Mouse (Mus musculus): ENCODE results near the gene Mdga1. TPM values are rescaled to one million over a fixed set of nuclear protein-coding genes. Genes with fewer than 3 reads are reported as not detected.

The Mdga1 gene
- polyA plus RNA-seq, 1 experiment, result 2.5 TPM

- H3K79me2 ChIP-seq (ENCODE audit: control insufficient read depth, insufficient read depth), result no peaks in the 10 kb centered on the region
- no peak overlapping the region for H3K4me3 ChIP-seq
These were observed 19.8 kb upstream of the Mdga1 start for GRCm38 (mm10) chr17:29989653-29990052.

GRCm38 (mm10) chr17:29988141-29988540 lies 18.3 kb upstream of the Mdga1 start:
- H3K36me3 ChIP-seq (ENCODE audit: control insufficient read depth, insufficient read depth), result no peaks in the 10 kb centered on the region
- TF ChIP-seq POLR2AphosphoS2 (IDR thresholded peaks at IDR 0.05; ENCODE audit: insufficient read length, low read depth) (no peak), TCF3 (IDR thresholded peaks at IDR 0.05; ENCODE audit: insufficient read length, low read depth) (no peak), POLR2A (IDR thresholded peaks at IDR 0.05; ENCODE audit: insufficient read length, low read depth) (no peak), MYOG (IDR thresholded peaks at IDR 0.05; ENCODE audit: control insufficient read depth in 1 of 3, insufficient read depth in 1 of 3, insufficient read length in 2 of 3, low read depth in 2 of 3) (no peak), SRF (IDR thresholded peaks at IDR 0.05; ENCODE audit: control insufficient read depth, insufficient read length, low read depth) (no peak), MAX (IDR thresholded peaks at IDR 0.05; ENCODE audit: low read depth) (no peak), USF1 (IDR thresholded peaks at IDR 0.05; ENCODE audit: low read depth) (no peak), TCF12 (IDR thresholded peaks at IDR 0.05; ENCODE audit: insufficient read depth, poor library complexity, severe bottlenecking) (no peak), CEBPB (IDR thresholded peaks at IDR 0.05; ENCODE audit: insufficient read depth, poor library complexity, severe bottlenecking) (no peak), MYOD1 (IDR thresholded peaks at IDR 0.05; ENCODE audit: control insufficient read depth in 1 of 3, insufficient read length in 2 of 3, low read depth in 2 of 3) (no peak), E2F4 (IDR thresholded peaks at IDR 0.05; ENCODE audit: insufficient read depth) (no peak), REST (IDR thresholded peaks at IDR 0.05; ENCODE audit: insufficient read depth, insufficient read length) (no peak)
- H3K27me3 ChIP-seq (ENCODE audit: control insufficient read depth, insufficient read depth, insufficient read length), result no peaks in the 10 kb centered on the region
- no peak overlapping the region for H3K4me2 ChIP-seq (ENCODE audit: low read depth)
- no peaks in the 10 kb centered on the region for H3K79me2 ChIP-seq (ENCODE audit: control insufficient read depth, insufficient read depth)
- no peak overlapping the region for H3K4me3 ChIP-seq
- no peak overlapping the region for H3ac ChIP-seq (ENCODE audit: control insufficient read depth, insufficient read length)

More at GRCm38 (mm10) chr17:29989653-29990052, 19.8 kb upstream of the Mdga1 start:
- TF ChIP-seq CEBPB (IDR thresholded peaks at IDR 0.05; ENCODE audit: insufficient read depth, poor library complexity, severe bottlenecking), result no peak
- H3K36me3 ChIP-seq (ENCODE audit: control insufficient read depth, insufficient read depth), result no peaks in the 10 kb centered on the region
- H3K4me2 ChIP-seq (ENCODE audit: low read depth), result no peak overlapping the region
- H3ac ChIP-seq (ENCODE audit: control insufficient read depth, insufficient read length), result no peak overlapping the region
- no peaks in the 10 kb centered on the region for H3K27me3 ChIP-seq (ENCODE audit: control insufficient read depth, insufficient read depth, insufficient read length)

- H3K4me2 ChIP-seq (ENCODE audit: low read depth), result no peak overlapping the region
- H3ac ChIP-seq (ENCODE audit: control insufficient read depth, insufficient read length), result no peak overlapping the region
- TF ChIP-seq E2F4 (IDR thresholded peaks at IDR 0.05; ENCODE audit: insufficient read depth) (no peak), MYOD1 (IDR thresholded peaks at IDR 0.05; ENCODE audit: control insufficient read depth in 1 of 3, insufficient read length in 2 of 3, low read depth in 2 of 3) (no peak), MAX (IDR thresholded peaks at IDR 0.05; ENCODE audit: low read depth) (no peak), TCF3 (IDR thresholded peaks at IDR 0.05; ENCODE audit: insufficient read length, low read depth) (no peak), CEBPB (IDR thresholded peaks at IDR 0.05; ENCODE audit: insufficient read depth, poor library complexity, severe bottlenecking) (no peak), SRF (IDR thresholded peaks at IDR 0.05; ENCODE audit: control insufficient read depth, insufficient read length, low read depth) (no peak), REST (IDR thresholded peaks at IDR 0.05; ENCODE audit: insufficient read depth, insufficient read length) (no peak), POLR2A (IDR thresholded peaks at IDR 0.05; ENCODE audit: insufficient read length, low read depth) (no peak), USF1 (IDR thresholded peaks at IDR 0.05; ENCODE audit: low read depth) (no peak), MYOG (IDR thresholded peaks at IDR 0.05; ENCODE audit: control insufficient read depth in 1 of 3, insufficient read depth in 1 of 3, insufficient read length in 2 of 3, low read depth in 2 of 3) (no peak)
- H3K36me3 ChIP-seq (ENCODE audit: control insufficient read depth, insufficient read depth), result no peaks in the 10 kb centered on the region
- H3K79me2 ChIP-seq (ENCODE audit: control insufficient read depth, insufficient read depth), result no peaks in the 10 kb centered on the region
- H3K27me3 ChIP-seq (ENCODE audit: control insufficient read depth, insufficient read depth, insufficient read length), result no peaks in the 10 kb centered on the region
- no peak overlapping the region for H3K4me3 ChIP-seq
These were observed 15.6 kb upstream of the Mdga1 start for GRCm38 (mm10) chr17:29985534-29985933.

- TF ChIP-seq TCF12 (IDR thresholded peaks at IDR 0.05; ENCODE audit: insufficient read depth, poor library complexity, severe bottlenecking) (no peak), MYOD1 (IDR thresholded peaks at IDR 0.05; ENCODE audit: control insufficient read depth in 1 of 3, insufficient read length in 2 of 3, low read depth in 2 of 3) (peak in 1 of 3 experiments; percentile 9)
- no peaks in the 10 kb centered on the region for H3K79me2 ChIP-seq (ENCODE audit: control insufficient read depth, insufficient read depth)
- H3K36me3 ChIP-seq (ENCODE audit: control insufficient read depth, insufficient read depth), result no peaks in the 10 kb centered on the region
- no peak overlapping the region for H3K4me3 ChIP-seq
- no peak overlapping the region for H3ac ChIP-seq (ENCODE audit: control insufficient read depth, insufficient read length)
- no peaks in the 10 kb centered on the region for H3K27me3 ChIP-seq (ENCODE audit: control insufficient read depth, insufficient read depth, insufficient read length)
- no peak overlapping the region for H3K4me2 ChIP-seq (ENCODE audit: low read depth)
These were observed 15.0 kb upstream of the Mdga1 start for GRCm38 (mm10) chr17:29984931-29985330.

GRCm38 (mm10) chr17:29983190-29983589 lies 13.3 kb upstream of the Mdga1 start:
- H3K79me2 ChIP-seq (ENCODE audit: control insufficient read depth, insufficient read depth), result no peaks in the 10 kb centered on the region
- H3K4me2 ChIP-seq (ENCODE audit: low read depth), result no peak overlapping the region
- H3K36me3 ChIP-seq (ENCODE audit: control insufficient read depth, insufficient read depth), result no peaks in the 10 kb centered on the region
- H3K4me3 ChIP-seq, result no peak overlapping the region
- TF ChIP-seq TCF12 (IDR thresholded peaks at IDR 0.05; ENCODE audit: insufficient read depth, poor library complexity, severe bottlenecking) (no peak), MYOG (IDR thresholded peaks at IDR 0.05; ENCODE audit: control insufficient read depth in 1 of 3, insufficient read depth in 1 of 3, insufficient read length in 2 of 3, low read depth in 2 of 3) (no peak), REST (IDR thresholded peaks at IDR 0.05; ENCODE audit: insufficient read depth, insufficient read length) (no peak), MYOD1 (IDR thresholded peaks at IDR 0.05; ENCODE audit: control insufficient read depth in 1 of 3, insufficient read length in 2 of 3, low read depth in 2 of 3) (no peak), E2F4 (IDR thresholded peaks at IDR 0.05; ENCODE audit: insufficient read depth) (no peak), TCF3 (IDR thresholded peaks at IDR 0.05; ENCODE audit: insufficient read length, low read depth) (no peak), CEBPB (IDR thresholded peaks at IDR 0.05; ENCODE audit: insufficient read depth, poor library complexity, severe bottlenecking) (no peak), USF1 (IDR thresholded peaks at IDR 0.05; ENCODE audit: low read depth) (no peak), SRF (IDR thresholded peaks at IDR 0.05; ENCODE audit: control insufficient read depth, insufficient read length, low read depth) (no peak), POLR2AphosphoS2 (IDR thresholded peaks at IDR 0.05; ENCODE audit: insufficient read length, low read depth) (no peak), MAX (IDR thresholded peaks at IDR 0.05; ENCODE audit: low read depth) (no peak), POLR2A (IDR thresholded peaks at IDR 0.05; ENCODE audit: insufficient read length, low read depth) (no peak)
- H3ac ChIP-seq (ENCODE audit: control insufficient read depth, insufficient read length), result no peak overlapping the region
- H3K27me3 ChIP-seq (ENCODE audit: control insufficient read depth, insufficient read depth, insufficient read length), result no peaks in the 10 kb centered on the region
